Mouse (Mus musculus) lung, embryonic 15.5 days (tissue): ENCODE results near the gene Capn15. TPM values are rescaled to one million over a fixed set of nuclear protein-coding genes. Genes with fewer than 3 reads are reported as not detected.
A peak's percentile ranks its signal among the peaks of the same experiment; 100 is the strongest.

ENCODE experiments used
- ATAC-seq: fragments of 200-750 bp; cut with Nextera tagmentation; 2 replicates; pipeline ENCODE4 v1.8.0; 2017; ENCODE audit warnings: moderate number of reproducible peaks, borderline replicate concordance; ENCODE audit not compliant: low FRiP score, low TSS enrichment; ENCODE audit errors: extremely low read depth
- H3K27ac ChIP-seq: fragments of 300-500 bp; sonication (generic); 2 replicates; pipeline ENCODE4 v1.5.1; 2015; ENCODE audit warnings: moderate library complexity, mild to moderate bottlenecking, inconsistent platforms
- H3K27me3 ChIP-seq: fragments of 300-500 bp; sonication (generic); 2 replicates; pipeline ENCODE4 v1.6.1; 2015; ENCODE audit warnings: inconsistent platforms
- H3K36me3 ChIP-seq: fragments of 300-500 bp; sonication (generic); 2 replicates; pipeline ENCODE4 v1.6.1; 2015; ENCODE audit warnings: inconsistent platforms
- H3K4me1 ChIP-seq: fragments of 300-500 bp; sonication (generic); 2 replicates; pipeline ENCODE4 v1.6.1; 2015; ENCODE audit warnings: inconsistent platforms
- H3K4me2 ChIP-seq: fragments of 300-500 bp; sonication (generic); 2 replicates; pipeline ENCODE4 v1.6.1; 2015; ENCODE audit warnings: inconsistent platforms, mild to moderate bottlenecking, moderate library complexity
- H3K4me3 ChIP-seq: fragments of 300-500 bp; sonication (generic); 2 replicates; pipeline ENCODE4 v1.5.1; 2015; ENCODE audit warnings: mild to moderate bottlenecking, inconsistent platforms
- H3K9ac ChIP-seq: fragments of 300-500 bp; sonication (generic); 2 replicates; pipeline ENCODE4 v1.6.1; 2015; ENCODE audit warnings: inconsistent platforms
- H3K9me3 ChIP-seq: fragments of 300-500 bp; sonication (generic); 2 replicates; pipeline ENCODE4 v1.6.1; 2016; ENCODE audit warnings: inconsistent platforms
- WGBS: fragments of 180-500 bp; shearing (Covaris S2); methylation state at CpG from one replicate; pipeline ENCODE4 v1.1.7; 2015; 5-methylcytosine and 5-hydroxymethylcytosine counted together
- polyA plus RNA-seq: library from polyadenylated mRNA; unstranded; fragments of >200 nt; fragmentation: Nextera tagmentation; extraction: Ambion mirVana; gene quantifications from 2 replicates; pipeline ENCODE4 v1.2.1, GENCODE M21; 2015

Capn15 gene
- polyA plus RNA-seq, 1 experiment from 2014 or later = 21.9 TPM

- Histone ChIP-seq H3K9me3 (no peaks in the 10 kb centered on the region), H3K4me1 (peaks cover 14% of the 10 kb centered on the region), H3K4me2 (peak overlapping the region; percentile 76), H3K27ac (no peak overlapping the region), H3K9ac (no peak overlapping the region; the same call in 1 of the 2 replicates), H3K36me3 (no peaks in the 10 kb centered on the region), H3K4me3 (peak overlapping the region; percentile 42), H3K27me3 (peaks cover 47% of the 10 kb centered on the region)
- WGBS = under 1% methylated on average over 33 of the region's 33 CpGs
- no peak for ATAC-seq
Measured at GRCm38 (mm10) chr17:25951225-25951802, 34.3 kb downstream of the Capn15 start.

DNA sequence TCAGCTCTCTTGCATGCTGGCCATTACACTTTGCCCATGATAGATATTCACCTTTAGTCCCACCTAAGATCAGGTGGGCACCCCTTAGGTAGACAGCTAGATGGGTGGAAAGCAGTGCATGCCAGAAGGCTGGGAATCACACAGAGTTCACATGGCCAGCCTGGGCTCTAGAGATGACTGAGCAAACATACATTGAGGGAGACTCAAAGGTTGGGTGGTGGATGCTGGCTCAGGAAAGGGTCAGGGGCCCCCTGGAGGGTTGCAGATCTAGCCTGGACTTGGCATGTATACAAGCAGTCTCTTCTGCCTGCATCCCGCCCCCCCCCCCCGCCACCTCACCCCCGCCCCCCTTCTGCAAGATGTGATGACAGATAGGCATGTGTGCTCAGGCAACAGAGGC, 34.9 kb downstream of the Capn15 start:
- no peaks in the 10 kb centered on the region for H3K36me3 ChIP-seq
- peaks cover 14% of the 10 kb centered on the region for H3K4me1 ChIP-seq
- H3K27me3 ChIP-seq = peaks cover 47% of the 10 kb centered on the region
- no peak overlapping the region for H3K4me2 ChIP-seq
- H3K9ac ChIP-seq = no peak overlapping the region
- no peak for ATAC-seq
- WGBS = 0% methylated on average over 1 of the region's 3 CpGs
- H3K4me3 ChIP-seq = no peak overlapping the region
- no peak overlapping the region for H3K27ac ChIP-seq
- no peaks in the 10 kb centered on the region for H3K9me3 ChIP-seq

DNA sequence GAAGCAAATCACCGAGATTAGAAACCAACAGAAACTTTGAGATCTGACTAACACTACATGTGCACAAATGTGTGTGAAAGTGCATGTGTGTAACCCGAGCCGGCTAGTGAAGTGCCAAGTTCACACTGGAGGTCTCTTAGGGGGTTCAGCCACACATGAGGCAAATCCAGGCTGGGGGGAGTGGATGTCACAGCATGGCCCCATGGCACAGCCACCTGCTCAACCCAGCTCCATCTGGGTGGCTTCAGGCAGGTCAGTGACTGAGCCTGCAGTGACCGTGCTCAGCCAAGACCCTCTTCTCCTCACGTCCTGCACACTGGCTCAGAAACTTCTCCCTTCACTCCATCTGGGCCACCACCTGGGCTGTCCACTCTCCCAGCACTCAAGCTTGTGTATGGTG, 35.6 kb downstream of the Capn15 start:
- H3K4me1 ChIP-seq = peaks cover 14% of the 10 kb centered on the region
- H3K27me3 ChIP-seq = peaks cover 47% of the 10 kb centered on the region
- no peak overlapping the region for H3K4me2 ChIP-seq
- 60% methylated on average over 5 of the region's 5 CpGs for WGBS
- H3K27ac ChIP-seq = no peak overlapping the region
- no peak overlapping the region for H3K4me3 ChIP-seq
- H3K9me3 ChIP-seq = no peaks in the 10 kb centered on the region
- H3K36me3 ChIP-seq = no peaks in the 10 kb centered on the region
- no peak overlapping the region for H3K9ac ChIP-seq
- ATAC-seq = no peak

DNA sequence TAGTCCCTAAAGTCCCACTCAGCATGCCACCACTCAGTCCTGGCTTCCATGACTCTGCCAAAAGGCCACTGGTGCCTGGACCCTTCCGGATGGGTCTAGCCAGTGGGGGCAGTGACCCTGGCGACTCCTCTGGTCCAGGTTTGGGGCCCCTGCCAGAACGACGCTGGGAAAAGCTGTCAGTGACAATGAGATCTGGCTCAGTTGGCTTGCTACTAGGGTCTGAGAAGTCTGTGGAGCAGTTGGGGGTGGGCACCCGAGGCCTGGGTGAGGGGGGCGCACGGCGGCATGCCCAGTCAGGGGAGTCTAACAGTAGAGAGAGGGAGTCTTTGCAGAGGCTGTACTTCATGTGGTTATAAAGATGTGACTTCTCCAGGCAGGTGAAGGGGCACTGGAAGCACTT, 37.5 kb downstream of the Capn15 start:
- Histone ChIP-seq H3K4me1 (peaks cover 14% of the 10 kb centered on the region), H3K4me3 (no peak overlapping the region), H3K36me3 (no peaks in the 10 kb centered on the region), H3K9me3 (no peaks in the 10 kb centered on the region), H3K9ac (no peak overlapping the region), H3K4me2 (no peak overlapping the region), H3K27me3 (peaks cover 36% of the 10 kb centered on the region), H3K27ac (no peak overlapping the region)
- ATAC-seq = no peak
- 71% methylated on average over 8 of the region's 8 CpGs for WGBS

GRCm38 (mm10) chr17:25947576-25947975, 38.0 kb downstream of the Capn15 start:
- WGBS = 82% methylated on average over 4 of the region's 4 CpGs
- no peak for ATAC-seq
- H3K36me3 ChIP-seq = no peaks in the 10 kb centered on the region
- H3K4me1 ChIP-seq = peaks cover 14% of the 10 kb centered on the region
- no peaks in the 10 kb centered on the region for H3K9me3 ChIP-seq
- no peak overlapping the region for H3K4me2 ChIP-seq
- no peak overlapping the region for H3K9ac ChIP-seq
- no peak overlapping the region for H3K27ac ChIP-seq
- peaks cover 31% of the 10 kb centered on the region for H3K27me3 ChIP-seq
- no peak overlapping the region for H3K4me3 ChIP-seq

DNA sequence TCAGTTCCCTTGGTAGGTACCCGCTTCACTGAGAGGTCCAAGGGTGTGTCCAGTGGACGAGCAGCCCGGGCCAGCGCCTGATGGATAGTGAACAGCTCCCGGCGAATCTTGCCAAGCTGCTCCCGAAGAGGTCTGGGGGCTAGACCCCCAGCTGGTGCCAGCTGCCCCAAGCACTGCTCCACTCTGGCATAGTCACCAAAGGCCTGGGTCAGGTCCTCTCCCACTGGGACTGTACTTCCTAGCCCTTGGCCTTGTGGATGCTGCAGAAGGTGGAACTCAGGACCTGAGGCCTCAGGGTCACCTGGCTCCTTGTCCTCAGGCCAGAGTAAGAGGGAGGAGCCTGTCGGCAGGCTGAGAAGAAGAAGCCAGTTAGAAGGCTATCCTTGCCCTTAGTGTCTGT, 38.7 kb downstream of the Capn15 start:
- H3K4me2 ChIP-seq = no peak overlapping the region
- 79% methylated on average over 8 of the region's 8 CpGs for WGBS
- no peaks in the 10 kb centered on the region for H3K9me3 ChIP-seq
- H3K9ac ChIP-seq = no peak overlapping the region
- no peaks in the 10 kb centered on the region for H3K36me3 ChIP-seq
- ATAC-seq = no peak
- no peak overlapping the region for H3K4me3 ChIP-seq
- peaks cover 12% of the 10 kb centered on the region for H3K4me1 ChIP-seq
- peaks cover 24% of the 10 kb centered on the region for H3K27me3 ChIP-seq
- H3K27ac ChIP-seq = no peak overlapping the region

DNA sequence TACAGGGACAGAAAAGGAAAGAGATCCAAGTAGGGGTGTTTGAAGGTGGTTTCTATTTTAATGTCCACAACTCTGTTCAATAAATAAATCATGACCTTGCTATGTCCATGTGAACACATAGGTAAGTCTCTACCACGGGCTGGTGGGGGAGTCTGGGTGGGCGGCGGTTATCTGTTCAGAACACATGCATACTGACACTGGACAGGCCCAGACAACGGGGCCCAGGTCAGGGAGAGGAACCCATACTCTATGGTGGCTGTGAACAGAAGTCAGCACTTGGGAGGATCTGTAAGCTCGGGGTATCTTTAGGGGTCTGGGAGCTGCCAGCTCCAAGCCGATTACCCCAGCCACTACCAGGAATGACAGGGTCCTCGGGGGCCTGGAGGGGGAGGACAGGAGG, 39.2 kb downstream of the Capn15 start:
- no peak overlapping the region for H3K9ac ChIP-seq
- no peak overlapping the region for H3K4me2 ChIP-seq

GRCm38 (mm10) chr17:25945517-25946155, 40.0 kb downstream of the Capn15 start:
- Histone ChIP-seq H3K4me2 (no peak overlapping the region), H3K9ac (no peak overlapping the region), H3K27ac (no peak overlapping the region), H3K36me3 (no peaks in the 10 kb centered on the region), H3K4me3 (no peak overlapping the region), H3K4me1 (peaks cover 11% of the 10 kb centered on the region), H3K27me3 (peaks cover 11% of the 10 kb centered on the region), H3K9me3 (no peaks in the 10 kb centered on the region)
- 65% methylated on average over 9 of the region's 9 CpGs for WGBS
- no peak for ATAC-seq

More for the DNA sequence above, 39.2 kb downstream of the Capn15 start:
- WGBS = 65% methylated on average over 7 of the region's 7 CpGs
- ATAC-seq = no peak
- Histone ChIP-seq H3K4me1 (peaks cover 7% of the 10 kb centered on the region), H3K27me3 (peaks cover 19% of the 10 kb centered on the region), H3K9me3 (no peaks in the 10 kb centered on the region), H3K36me3 (no peaks in the 10 kb centered on the region), H3K27ac (no peak overlapping the region), H3K4me3 (no peak overlapping the region)

DNA sequence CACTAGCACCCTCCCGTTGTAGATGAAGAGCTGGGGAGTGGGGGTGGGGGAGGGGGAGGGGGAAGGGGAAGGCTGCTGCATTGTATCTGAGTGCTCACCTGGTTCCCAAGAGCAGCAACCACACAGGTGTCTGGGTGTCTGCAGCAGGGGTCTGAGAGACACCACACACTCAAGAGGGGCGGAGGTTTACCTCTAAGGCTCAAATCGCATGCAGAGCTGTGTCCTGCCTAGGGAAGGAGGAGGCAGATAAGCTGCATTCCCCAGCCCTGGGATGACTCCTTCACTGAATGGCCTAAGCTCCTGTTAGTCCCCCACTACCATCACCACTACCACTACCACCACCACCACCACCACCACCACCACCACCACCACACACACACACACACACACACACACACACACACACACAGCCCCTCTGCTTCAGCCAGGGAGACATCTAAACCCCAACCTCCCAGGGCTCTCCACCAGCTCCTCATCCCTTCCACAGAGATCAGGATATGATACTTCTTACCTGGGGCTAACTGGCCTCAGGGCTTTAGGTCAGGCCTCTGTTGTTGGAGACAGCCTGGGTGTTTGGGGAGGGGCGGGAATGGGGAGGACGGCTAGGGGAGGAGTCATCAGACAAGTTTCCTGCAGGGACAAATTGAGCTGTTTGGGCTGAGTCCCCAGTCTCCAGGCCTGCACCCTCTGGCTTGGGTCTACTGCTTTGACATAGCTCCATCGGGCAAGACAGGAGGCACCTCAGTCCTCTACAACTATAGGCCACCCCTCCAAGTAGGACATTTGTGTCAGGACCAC, 41.0 kb downstream of the Capn15 start, which contains the start of the genes Pigq and Nhlrc4:
Gene Pigq, minus strand, starts transcription at position 571 of the 798 bp plus-strand sequence.
Gene Nhlrc4, minus strand, starts transcription at position 596 of the 798 bp plus-strand sequence.
- Histone ChIP-seq H3K4me1 (peaks cover 12% of the 10 kb centered on the region), H3K4me2 (no peak within 1 kb of the TSS), H3K9me3 (no peaks in the 10 kb centered on the region), H3K4me3 (no peak within 1 kb of the TSS), H3K9ac (no peak within 1 kb of the TSS), H3K27me3 (peaks cover under 1% of the 10 kb centered on the region; the same call in 1 of the 2 replicates), H3K27ac (no peak within 1 kb of the TSS), H3K36me3 (no peaks in the 10 kb centered on the region)
- no peak for ATAC-seq
- 40% methylated on average over 6 of the region's 6 CpGs for WGBS

DNA sequence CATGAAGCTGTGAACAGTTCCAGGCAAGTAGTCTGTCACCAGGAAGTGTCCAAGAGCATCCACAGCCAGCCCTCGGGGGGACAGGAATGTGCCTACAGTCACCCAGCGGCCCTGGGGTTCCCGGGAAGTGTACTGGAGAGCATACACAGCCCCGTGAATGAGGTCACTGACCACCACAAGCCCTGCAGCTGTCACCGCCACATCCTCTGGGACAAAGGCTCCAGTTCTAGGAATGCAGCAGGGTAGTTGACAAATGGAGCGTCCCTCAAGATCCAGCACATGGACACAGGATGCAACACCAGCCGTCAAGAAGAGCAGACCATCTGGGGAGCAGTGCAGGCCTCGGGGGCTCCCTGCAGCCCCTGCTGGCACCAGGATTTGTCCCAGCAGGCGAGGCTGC, 41.8 kb downstream of the Capn15 start:
- Histone ChIP-seq H3K9ac (no peak overlapping the region), H3K9me3 (no peaks in the 10 kb centered on the region), H3K27ac (no peak overlapping the region), H3K4me1 (peaks cover 12% of the 10 kb centered on the region), H3K27me3 (no peaks in the 10 kb centered on the region), H3K4me2 (no peak overlapping the region), H3K36me3 (no peaks in the 10 kb centered on the region; the same call in 1 of the 2 replicates), H3K4me3 (no peak overlapping the region)
- WGBS = 60% methylated on average over 9 of the region's 9 CpGs
- ATAC-seq = no peak

- Histone ChIP-seq H3K4me2 (no peak overlapping the region), H3K9me3 (no peaks in the 10 kb centered on the region), H3K4me1 (peaks cover 12% of the 10 kb centered on the region), H3K4me3 (no peak overlapping the region), H3K9ac (no peak overlapping the region), H3K27me3 (no peaks in the 10 kb centered on the region), H3K27ac (no peak overlapping the region), H3K36me3 (no peaks in the 10 kb centered on the region; the same call in 1 of the 2 replicates)
- ATAC-seq = no peak
- WGBS = 81% methylated on average over 3 of the region's 3 CpGs
Measured at GRCm38 (mm10) chr17:25943221-25943620, 42.4 kb downstream of the Capn15 start.
